Mouse (Mus musculus) liver, embryonic 13.5 days (tissue): ENCODE measurements around the gene Fign. TPM values are rescaled to one million over a fixed set of nuclear protein-coding genes. Genes with fewer than 3 reads are reported as not detected.

Experiments
- ATAC-seq: fragments of 200-750 bp; cut with Nextera tagmentation; 2 replicates; pipeline ENCODE4 v1.8.0; 2017; ENCODE audit warnings: low read depth, mild to moderate bottlenecking, moderate number of reproducible peaks, moderate library complexity
- DNase-seq: peaks from one replicate; pipeline ENCODE4 v3.0.0; 2022
- H3K27ac ChIP-seq: fragments of 300-500 bp; sonication (generic); 2 replicates; pipeline ENCODE4 v1.5.1; 2015; ENCODE audit warnings: moderate library complexity, mild to moderate bottlenecking, inconsistent platforms
- H3K27me3 ChIP-seq: fragments of 300-500 bp; sonication (generic); 2 replicates; pipeline ENCODE4 v1.6.1; 2015; ENCODE audit warnings: mild to moderate bottlenecking, inconsistent platforms
- H3K36me3 ChIP-seq: fragments of 300-500 bp; sonication (generic); 2 replicates; pipeline ENCODE4 v1.6.1; 2015; ENCODE audit warnings: mild to moderate bottlenecking, inconsistent platforms
- H3K4me1 ChIP-seq: fragments of 300-500 bp; sonication (generic); replicated peaks from 2 replicates; pipeline ENCODE4 v1.6.1; 2015; ENCODE audit warnings: inconsistent platforms
- H3K4me2 ChIP-seq: fragments of 300-500 bp; sonication (generic); 2 replicates; pipeline ENCODE4 v1.6.1; 2015; ENCODE audit warnings: inconsistent platforms, mild to moderate bottlenecking, moderate library complexity
- H3K4me3 ChIP-seq: fragments of 300-500 bp; sonication (generic); replicated peaks from 2 replicates; pipeline ENCODE4 v1.5.1; 2015; ENCODE audit warnings: mild to moderate bottlenecking, inconsistent platforms
- H3K9ac ChIP-seq: fragments of 300-500 bp; sonication (generic); 2 replicates; pipeline ENCODE4 v1.6.1; 2015; ENCODE audit warnings: mild to moderate bottlenecking, inconsistent platforms
- H3K9me3 ChIP-seq: fragments of 300-500 bp; sonication (generic); replicated peaks from 2 replicates; pipeline ENCODE4 v1.6.1; 2016; ENCODE audit warnings: inconsistent platforms
- WGBS: fragments of 180-500 bp; shearing (Covaris S2); methylation state at CpG from one replicate; pipeline ENCODE4 v1.1.7; 2015; ENCODE audit not compliant: insufficient replicate concordance; 5-methylcytosine and 5-hydroxymethylcytosine counted together
- polyA plus RNA-seq: library from polyadenylated mRNA; unstranded; fragments of >200 nt; fragmentation: Nextera tagmentation; extraction: Ambion mirVana; gene quantifications from 2 replicates; pipeline ENCODE4 v1.2.1, GENCODE M21; 2015

The Fign gene
- polyA plus RNA-seq, 1 experiment from 2014 or later = 1.8 TPM

DNA sequence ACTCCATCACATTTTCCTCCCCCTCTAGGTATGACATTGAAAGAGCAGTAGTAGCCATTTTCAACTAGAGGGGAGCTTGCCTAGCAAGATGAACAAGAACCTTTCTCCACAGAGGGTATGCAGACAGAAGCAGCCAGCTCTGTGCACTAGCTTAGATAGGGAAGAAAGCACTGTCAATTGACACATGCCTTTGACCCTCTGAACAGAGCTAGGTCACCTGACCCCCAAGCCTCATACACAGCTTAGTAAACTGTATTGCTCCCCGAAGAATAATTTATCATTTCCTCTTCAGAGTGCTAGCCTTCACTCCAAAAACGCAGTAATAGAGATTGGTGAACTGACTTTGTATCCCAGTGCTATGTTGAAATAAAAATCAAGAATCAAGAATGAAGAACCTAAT, 49.7 kb downstream of the Fign start:
- H3K9me3 ChIP-seq = no peaks in the 10 kb centered on the region
- no peak overlapping the region for H3K4me2 ChIP-seq
- WGBS = 55% methylated on average over 2 of the region's 2 CpGs
- no peaks in the 10 kb centered on the region for H3K27me3 ChIP-seq
- no peak overlapping the region for H3K9ac ChIP-seq
- H3K27ac ChIP-seq = no peak overlapping the region
- DNase-seq (no peak), ATAC-seq (no peak)
- H3K36me3 ChIP-seq = no peaks in the 10 kb centered on the region
- no peaks in the 10 kb centered on the region for H3K4me1 ChIP-seq
- H3K4me3 ChIP-seq = no peak overlapping the region

DNA sequence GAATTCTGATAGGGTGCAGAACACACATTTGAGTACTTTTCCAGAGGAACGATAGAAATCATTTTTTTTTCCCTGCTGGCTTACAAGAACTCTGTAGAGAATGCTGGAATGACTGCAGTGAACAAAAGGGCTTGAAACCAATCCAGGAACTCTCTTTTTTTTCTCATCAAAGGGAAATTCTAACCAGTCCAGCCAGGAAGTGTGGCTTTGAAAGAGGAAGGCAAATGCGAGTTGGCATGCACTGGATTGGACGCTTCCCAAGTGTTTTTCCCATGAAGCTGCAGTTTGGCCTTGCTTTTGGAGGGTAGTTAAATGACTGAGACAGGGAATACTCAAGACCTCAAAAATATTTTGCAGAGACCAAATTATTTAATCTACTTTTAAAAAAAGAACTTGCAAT, 54.7 kb downstream of the Fign start:
- Histone ChIP-seq H3K4me3 (no peak overlapping the region), H3K4me2 (no peak overlapping the region), H3K27ac (no peak overlapping the region), H3K9me3 (no peaks in the 10 kb centered on the region), H3K4me1 (no peaks in the 10 kb centered on the region), H3K9ac (no peak overlapping the region), H3K36me3 (no peaks in the 10 kb centered on the region), H3K27me3 (no peaks in the 10 kb centered on the region)
- ATAC-seq (no peak), DNase-seq (no peak)
- 35% methylated on average over 3 of the region's 3 CpGs for WGBS

DNA sequence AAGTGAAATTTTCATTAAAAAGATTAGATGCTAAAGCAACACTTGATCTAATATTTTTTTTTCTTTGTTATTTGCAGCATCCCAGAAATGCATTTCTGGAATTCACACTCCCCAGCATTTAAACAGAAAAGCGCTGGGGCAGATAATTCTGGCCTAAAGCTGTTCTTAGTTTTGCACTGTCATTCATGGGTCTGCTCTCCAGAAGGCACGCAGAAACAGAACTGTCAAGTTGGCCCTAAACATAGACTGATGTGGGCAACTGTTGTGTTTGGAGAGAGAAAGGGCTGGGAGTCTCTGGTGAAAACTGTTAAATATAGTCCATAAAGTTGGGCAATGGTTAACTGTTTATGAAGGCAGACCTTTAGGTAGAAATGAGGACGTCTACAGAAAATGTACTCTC, 62.4 kb downstream of the Fign start:
- WGBS = 44% methylated on average over 3 of the region's 3 CpGs
- H3K27ac ChIP-seq = no peak overlapping the region
- H3K9ac ChIP-seq = no peak overlapping the region
- no peaks in the 10 kb centered on the region for H3K4me1 ChIP-seq
- DNase-seq (no peak), ATAC-seq (no peak)
- no peaks in the 10 kb centered on the region for H3K27me3 ChIP-seq
- H3K4me3 ChIP-seq = no peak overlapping the region
- no peak overlapping the region for H3K4me2 ChIP-seq
- no peaks in the 10 kb centered on the region for H3K36me3 ChIP-seq
- H3K9me3 ChIP-seq = no peaks in the 10 kb centered on the region

DNA sequence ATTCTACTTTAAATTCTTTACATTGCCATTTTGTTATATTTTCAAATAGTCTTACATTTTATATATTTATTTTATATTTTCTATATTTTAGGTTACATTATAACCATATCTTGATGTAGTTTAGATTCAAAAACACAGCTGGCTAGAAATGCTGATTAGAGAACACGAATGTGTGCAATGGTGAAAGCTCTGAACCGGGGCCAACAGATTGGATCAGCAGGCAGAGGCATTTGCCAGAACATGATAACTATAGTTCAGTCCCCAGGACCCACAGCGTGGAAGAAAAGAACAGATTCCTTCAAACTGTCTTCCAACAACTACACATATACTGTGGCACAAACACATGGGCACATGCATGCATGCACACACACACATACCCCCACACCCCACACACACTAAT, 64.0 kb downstream of the Fign start:
- Histone ChIP-seq H3K9ac (no peak overlapping the region), H3K4me2 (no peak overlapping the region), H3K4me1 (no peaks in the 10 kb centered on the region), H3K4me3 (no peak overlapping the region), H3K27ac (no peak overlapping the region), H3K9me3 (no peaks in the 10 kb centered on the region), H3K27me3 (no peaks in the 10 kb centered on the region), H3K36me3 (no peaks in the 10 kb centered on the region)
- ATAC-seq (no peak), DNase-seq (no peak)
- 64% methylated on average over 3 of the region's 3 CpGs for WGBS

DNA sequence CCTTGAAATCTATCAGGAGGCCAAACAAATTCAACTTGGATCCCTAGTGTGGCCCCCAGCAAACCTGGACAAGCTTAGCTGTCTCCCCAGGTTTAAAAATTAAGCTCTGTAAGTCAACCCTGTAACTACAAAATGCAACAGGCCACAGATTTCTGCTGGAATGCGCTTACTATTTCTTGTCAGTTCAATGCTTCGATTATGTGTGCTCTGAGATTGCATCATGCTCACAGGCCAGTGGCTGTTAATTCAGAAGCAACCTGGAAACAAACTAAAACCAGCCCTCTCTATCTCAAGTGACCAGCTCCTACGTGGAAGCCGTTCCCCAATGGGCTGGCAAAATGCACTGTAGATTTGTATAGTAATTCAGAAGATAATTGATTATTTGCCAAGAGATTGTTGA, 71.9 kb downstream of the Fign start:
- Histone ChIP-seq H3K36me3 (no peaks in the 10 kb centered on the region), H3K4me1 (no peaks in the 10 kb centered on the region), H3K4me3 (no peak overlapping the region), H3K27ac (no peak overlapping the region), H3K4me2 (no peak overlapping the region), H3K9ac (no peak overlapping the region), H3K27me3 (no peaks in the 10 kb centered on the region), H3K9me3 (no peaks in the 10 kb centered on the region)
- no peak for DNase-seq
- 62% methylated on average over 4 of the region's 4 CpGs for WGBS
- no peak for ATAC-seq

DNA sequence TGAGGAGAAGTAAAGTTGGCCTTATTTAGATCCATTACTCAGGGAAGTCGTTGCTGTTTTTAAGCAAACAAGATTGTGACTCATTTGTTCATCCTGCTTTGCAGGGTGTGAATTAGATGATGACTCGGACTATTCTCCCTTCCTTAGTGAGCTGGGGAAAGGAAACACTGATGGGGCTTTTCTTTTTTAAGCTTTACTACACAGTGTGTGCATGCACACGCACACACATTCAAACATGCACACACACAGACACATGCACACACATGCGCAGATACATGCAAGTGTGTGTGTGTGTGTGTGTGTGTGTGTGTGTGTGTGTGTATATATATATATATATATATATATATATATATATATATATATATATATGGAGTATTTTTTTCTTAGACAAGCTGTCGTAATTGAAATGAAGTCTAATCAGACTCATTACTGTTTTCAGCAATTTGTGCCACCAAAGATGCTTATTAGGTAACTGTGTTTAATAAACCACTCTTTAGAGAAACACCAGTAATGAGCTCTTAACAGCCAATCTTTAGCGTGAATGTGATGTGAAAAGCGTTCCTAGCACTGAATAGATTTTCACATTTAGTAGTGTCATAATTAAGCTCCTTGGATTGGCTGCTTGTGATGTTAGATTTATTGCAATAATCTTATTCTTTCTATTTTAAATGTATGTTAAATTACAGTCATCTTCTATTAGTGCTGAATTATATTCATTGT, 103.4 kb downstream of the Fign start:
- ATAC-seq = no peak

DNA sequence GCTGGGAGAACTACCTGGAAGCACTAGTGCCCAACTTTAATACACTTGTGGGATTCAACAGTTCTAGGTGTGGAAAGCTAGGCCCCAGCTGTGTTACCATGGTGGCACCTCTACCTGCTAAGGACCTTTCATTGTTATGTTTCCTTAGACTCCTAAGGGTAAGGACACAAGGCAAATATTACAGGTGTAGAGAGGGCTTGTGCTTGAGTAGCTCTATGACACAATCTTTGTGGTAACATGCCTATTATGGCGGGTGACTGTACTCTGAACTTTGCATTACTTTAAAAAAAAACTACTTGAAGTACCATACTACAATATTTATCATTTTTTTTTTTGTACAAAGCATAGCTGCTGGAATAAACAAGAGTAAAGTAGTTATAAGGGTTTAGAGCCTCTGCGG, 112.4 kb downstream of the Fign start:
- Histone ChIP-seq H3K4me3 (no peak overlapping the region), H3K9ac (no peak overlapping the region), H3K27me3 (no peaks in the 10 kb centered on the region), H3K4me2 (no peak overlapping the region), H3K4me1 (no peaks in the 10 kb centered on the region), H3K36me3 (peaks cover under 1% of the 10 kb centered on the region; the same call in 1 of the 2 replicates), H3K9me3 (no peaks in the 10 kb centered on the region), H3K27ac (no peak overlapping the region)
- ATAC-seq (no peak), DNase-seq (no peak)
- WGBS = 70% methylated on average over 2 of the region's 2 CpGs

More for the DNA sequence above, 103.4 kb downstream of the Fign start:
- DNase-seq = no peak
- H3K4me1 ChIP-seq = no peaks in the 10 kb centered on the region
- no peaks in the 10 kb centered on the region for H3K27me3 ChIP-seq
- H3K27ac ChIP-seq = no peak overlapping the region
- 63% methylated on average over 7 of the region's 7 CpGs for WGBS
- no peak overlapping the region for H3K4me3 ChIP-seq
- H3K36me3 ChIP-seq = no peaks in the 10 kb centered on the region
- no peak overlapping the region for H3K9ac ChIP-seq
- no peaks in the 10 kb centered on the region for H3K9me3 ChIP-seq
- H3K4me2 ChIP-seq = no peak overlapping the region

DNA sequence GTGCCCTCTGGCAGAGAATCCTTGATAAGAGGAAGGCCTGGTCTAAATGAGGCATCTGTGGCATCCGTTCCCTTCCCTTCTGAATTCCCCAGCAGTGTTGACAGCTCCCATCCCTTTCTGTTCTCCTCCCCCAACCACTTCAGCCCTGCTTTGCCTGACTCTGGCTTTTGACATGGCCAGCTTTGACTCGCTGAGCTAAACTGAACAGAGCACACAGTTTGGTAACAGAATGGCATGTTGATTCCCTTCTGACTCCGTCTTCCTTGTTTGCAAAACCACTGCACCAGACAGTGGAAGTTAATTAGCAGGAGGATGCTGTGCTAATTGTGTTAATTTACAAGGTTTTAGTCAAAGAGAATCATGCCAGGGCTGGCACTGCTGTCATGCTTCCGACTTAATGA, 115.5 kb downstream of the Fign start:
- no peak overlapping the region for H3K4me3 ChIP-seq

DNA sequence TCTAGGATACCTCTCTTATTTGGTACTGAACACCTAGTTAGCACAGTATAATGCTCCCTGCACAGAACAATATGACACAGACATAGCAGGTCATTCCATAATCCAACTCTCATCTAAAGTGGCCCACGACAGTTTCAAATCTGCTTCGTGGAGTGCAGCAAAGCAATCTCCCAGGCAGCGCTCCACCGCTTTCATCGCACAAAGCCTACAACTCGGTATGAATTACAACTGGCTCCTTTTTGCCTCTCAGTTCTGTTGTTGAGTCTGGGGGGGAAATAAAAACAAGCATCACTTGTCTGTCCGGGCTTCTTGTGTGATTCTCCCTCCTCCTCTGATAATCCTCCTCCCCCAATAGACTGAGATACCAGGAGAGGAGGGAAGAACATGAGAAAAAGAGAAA, 116.4 kb downstream of the Fign start:
- Histone ChIP-seq H3K4me1 (no peaks in the 10 kb centered on the region), H3K4me2 (no peak overlapping the region), H3K9me3 (no peaks in the 10 kb centered on the region), H3K27ac (no peak overlapping the region), H3K4me3 (no peak overlapping the region), H3K9ac (no peak overlapping the region), H3K27me3 (no peaks in the 10 kb centered on the region), H3K36me3 (peaks cover 10% of the 10 kb centered on the region; the same call in 1 of the 2 replicates)
- WGBS = 76% methylated on average over 7 of the region's 7 CpGs
- ATAC-seq (no peak), DNase-seq (no peak)

More for the DNA sequence above, 115.5 kb downstream of the Fign start:
- H3K9ac ChIP-seq = no peak overlapping the region
- peaks cover 10% of the 10 kb centered on the region; the same call in 1 of the 2 replicates for H3K36me3 ChIP-seq
- H3K27me3 ChIP-seq = no peaks in the 10 kb centered on the region
- H3K4me2 ChIP-seq = no peak overlapping the region
- 36% methylated on average over 4 of the region's 4 CpGs for WGBS
- no peaks in the 10 kb centered on the region for H3K4me1 ChIP-seq
- H3K9me3 ChIP-seq = no peaks in the 10 kb centered on the region
- no peak for DNase-seq
- ATAC-seq = no peak
- no peak overlapping the region for H3K27ac ChIP-seq

DNA sequence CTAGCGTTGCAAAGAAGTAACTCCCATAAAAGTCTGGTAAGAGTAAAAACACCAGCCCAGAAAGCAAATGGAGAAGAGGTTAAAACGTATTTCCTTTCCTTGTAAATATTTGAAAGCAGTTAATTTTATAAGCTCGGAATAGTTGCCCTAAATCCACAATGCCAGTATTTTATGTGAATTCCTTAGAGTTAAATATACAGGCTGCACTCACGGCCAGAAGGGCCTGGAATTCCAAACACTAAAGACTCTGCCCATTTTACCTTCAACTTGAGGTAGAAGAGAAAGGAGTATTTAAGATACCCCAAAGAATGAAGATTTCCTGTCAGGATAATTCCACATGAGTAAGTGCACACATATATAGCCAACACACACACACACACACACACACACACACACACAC, 128.2 kb downstream of the Fign start:
- WGBS = 69% methylated on average over 4 of the region's 4 CpGs
- H3K4me3 ChIP-seq = no peak overlapping the region
- DNase-seq (no peak), ATAC-seq (no peak)
- H3K36me3 ChIP-seq = no peaks in the 10 kb centered on the region
- no peaks in the 10 kb centered on the region for H3K9me3 ChIP-seq
- H3K27me3 ChIP-seq = no peaks in the 10 kb centered on the region
- H3K27ac ChIP-seq = no peak overlapping the region
- H3K4me1 ChIP-seq = no peaks in the 10 kb centered on the region
- no peak overlapping the region for H3K4me2 ChIP-seq
- H3K9ac ChIP-seq = no peak overlapping the region

DNA sequence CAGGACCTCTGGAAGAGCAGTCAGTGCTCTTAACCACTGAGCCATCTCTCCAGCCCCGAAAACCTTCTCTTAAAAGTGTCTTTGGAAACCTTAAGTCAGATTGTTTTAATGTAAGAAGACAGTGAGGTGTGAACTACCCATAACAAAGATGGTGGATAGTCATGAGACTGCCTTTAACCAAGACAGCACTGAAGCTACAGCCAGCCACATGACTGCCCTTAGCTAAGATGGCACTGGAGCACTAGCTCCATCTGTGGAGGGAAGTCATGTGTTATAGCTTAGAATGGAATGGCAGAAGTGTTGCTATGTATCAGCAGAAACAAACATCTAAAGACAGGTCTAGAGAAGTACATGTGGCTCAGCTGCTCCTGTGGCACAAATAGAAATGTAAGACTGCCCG, 166.8 kb downstream of the Fign start:
- no peaks in the 10 kb centered on the region for H3K4me1 ChIP-seq
- DNase-seq (no peak), ATAC-seq (no peak)
- no peaks in the 10 kb centered on the region for H3K27me3 ChIP-seq
- no peak overlapping the region for H3K27ac ChIP-seq
- H3K4me2 ChIP-seq = no peak overlapping the region
- H3K36me3 ChIP-seq = no peaks in the 10 kb centered on the region
- H3K9me3 ChIP-seq = no peaks in the 10 kb centered on the region
- H3K4me3 ChIP-seq = no peak overlapping the region
- WGBS = 78% methylated on average over 2 of the region's 2 CpGs
- H3K9ac ChIP-seq = no peak overlapping the region

DNA sequence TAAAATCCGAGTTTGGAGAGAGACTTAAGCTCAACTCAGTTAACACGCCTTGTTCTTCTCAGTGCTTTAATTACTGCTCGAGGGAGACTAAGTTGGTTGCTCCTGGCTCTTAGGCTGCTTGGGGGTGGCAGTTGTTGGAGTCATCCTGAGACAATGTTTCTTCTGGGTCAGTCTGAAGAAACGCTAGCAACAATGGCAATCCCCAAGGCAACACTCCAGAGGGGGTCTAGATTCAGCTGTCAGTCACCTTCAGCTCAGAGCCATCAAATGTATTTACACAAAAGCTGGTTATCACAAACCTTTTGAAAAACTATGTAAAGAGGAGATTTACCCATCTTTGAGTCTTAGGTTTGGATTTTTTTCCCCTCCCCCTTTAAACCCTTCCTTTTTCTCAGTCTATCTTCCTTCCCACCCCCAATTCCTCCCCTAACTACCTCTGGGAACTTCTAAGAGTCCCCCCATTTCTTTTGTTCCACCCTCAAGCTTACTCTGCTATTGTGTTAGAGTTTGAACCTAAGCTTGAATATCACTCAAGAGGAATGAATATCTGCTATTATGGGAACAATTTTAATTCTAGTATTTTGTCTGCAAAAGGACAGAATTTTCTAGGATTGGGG, 171.2 kb downstream of the Fign start:
- Histone ChIP-seq H3K9ac (no peak overlapping the region), H3K9me3 (no peaks in the 10 kb centered on the region)
- 31% methylated on average over 4 of the region's 4 CpGs for WGBS

More for the DNA sequence above, 171.2 kb downstream of the Fign start:
- Histone ChIP-seq H3K4me3 (no peak overlapping the region), H3K4me2 (no peak overlapping the region), H3K36me3 (no peaks in the 10 kb centered on the region), H3K27me3 (no peaks in the 10 kb centered on the region), H3K27ac (no peak overlapping the region), H3K4me1 (no peaks in the 10 kb centered on the region)
- DNase-seq (no peak), ATAC-seq (no peak)
